In genomic region chr2:142940899-142941642, GRCm38 (mm10) we compare ENCODE assay signal across 16 mouse cellular contexts. TPM values are rescaled to one million over a fixed set of nuclear protein-coding genes. Genes with fewer than 3 reads are reported as not detected.
DNase-seq lines count a peak whose midpoint lies in the region; ATAC-seq and TF ChIP-seq lines count a peak whose summit lies in the region.
"Had no signal": no experiment of that assay in that cellular context is flagged by ENCODE, and none has a peak within 500 bp of the region (broad histone marks: within the 10 kb centered on the region; RNA-seq: fewer than 3 reads in every experiment).

No protein-coding gene starts in this region.

- H3K4me2 ChIP-seq in forebrain, embryonic 11.5 days (ENCODE audit: low read depth, low read length, severe bottlenecking) = no peak overlapping the region
- H3K4me2 ChIP-seq: embryonic facial prominence, embryonic 13.5 days; liver, embryonic 12.5 days had no signal

- 0 out of 2 replicates have a peak, but pooled peaks have one; percentile 30 for ATAC-seq in forebrain, embryonic 11.5 days (replicated peaks; ENCODE audit: low FRiP score)
- ATAC-seq: activated CD4-positive, CD25-positive, alpha-beta regulatory T cell, adult 4 months; liver, embryonic 12.5 days had no signal

- H3K27me3 ChIP-seq in forebrain, embryonic 11.5 days (ENCODE audit: control insufficient read depth, insufficient read depth, low read length) = no peaks in the 10 kb centered on the region
- H3K27me3 ChIP-seq in forebrain, embryonic 10.5 days (ENCODE audit: poor library complexity, severe bottlenecking) = no peaks in the 10 kb centered on the region
- H3K27me3 ChIP-seq: embryonic facial prominence, embryonic 13.5 days; liver, embryonic 12.5 days had no signal

- no peak for TF ChIP-seq CTCF in brain, embryonic 14.5 days (IDR thresholded peaks at IDR 0.05; ENCODE audit: borderline replicate concordance, extremely low read depth, insufficient read depth, insufficient read length)

- H3K9ac ChIP-seq in forebrain, embryonic 11.5 days (ENCODE audit: low read length) = no peak overlapping the region
- H3K9ac ChIP-seq: embryonic facial prominence, embryonic 13.5 days; liver, embryonic 12.5 days had no signal

- no peak overlapping the region for H3K27ac ChIP-seq in forebrain, embryonic 11.5 days (ENCODE audit: low read depth, low read length)
- no peak overlapping the region for H3K27ac ChIP-seq in forebrain, embryonic 10.5 days
- H3K27ac ChIP-seq: embryonic facial prominence, embryonic 13.5 days; layer of hippocampus, adult 2 months; limb, embryonic 10.5 days; liver, embryonic 12.5 days had no signal

- no peaks in the 10 kb centered on the region for H3K4me1 ChIP-seq in forebrain, embryonic 11.5 days (replicated peaks; ENCODE audit: control insufficient read depth, insufficient read depth, low read length)
- H3K4me1 ChIP-seq in forebrain, embryonic 10.5 days = no peaks in the 10 kb centered on the region
- H3K4me1 ChIP-seq: embryonic facial prominence, embryonic 13.5 days; liver, embryonic 12.5 days had no signal

- H3K9me3 ChIP-seq in forebrain, embryonic 11.5 days (ENCODE audit: control insufficient read depth, low read length) = no peaks in the 10 kb centered on the region
- no peaks in the 10 kb centered on the region for H3K9me3 ChIP-seq in forebrain, embryonic 10.5 days
- H3K9me3 ChIP-seq: embryonic facial prominence, embryonic 13.5 days; limb, embryonic 10.5 days; liver, embryonic 12.5 days had no signal

- no peak overlapping the region for H3K4me3 ChIP-seq in forebrain, embryonic 11.5 days (ENCODE audit: low read depth, low read length)
- no peak overlapping the region for H3K4me3 ChIP-seq in forebrain, embryonic 10.5 days
- H3K4me3 ChIP-seq: embryonic facial prominence, embryonic 13.5 days; layer of hippocampus, adult 2 months; limb, embryonic 10.5 days; liver, embryonic 12.5 days had no signal

- no peaks in the 10 kb centered on the region for H3K36me3 ChIP-seq in forebrain, embryonic 11.5 days (ENCODE audit: control insufficient read depth, insufficient read depth, low read length)
- H3K36me3 ChIP-seq in forebrain, embryonic 10.5 days (replicated peaks) = no peaks in the 10 kb centered on the region
- H3K36me3 ChIP-seq: embryonic facial prominence, embryonic 13.5 days; limb, embryonic 10.5 days; liver, embryonic 12.5 days had no signal

- WGBS in forebrain, embryonic 11.5 days = 72% methylated on average over 6 of the region's 6 CpGs
- WGBS in forebrain, embryonic 10.5 days = 71% methylated on average over 6 of the region's 6 CpGs

- DNase-seq in forebrain, embryonic 11.5 days (ENCODE audit: low spot score) = no peak
- no peak for DNase-seq in forebrain, embryonic 10.5 days (ENCODE audit: extremely low spot score, low spot score)
- peak; percentile 26 for DNase-seq in kidney, postnatal 10 days
- no peak for DNase-seq in kidney, adult 18-20 months
- peak; percentile 53 for DNase-seq in brain, embryonic 14.5 days (ENCODE audit: low read depth)
- peak; percentile 39 for DNase-seq in mesoderm, embryonic 11.5 days (ENCODE audit: low read depth, low spot score)
- no peak for DNase-seq in ovary, postnatal 14 days (ENCODE audit: low spot score)
- no peak for DNase-seq in heart, adult 8-10 months (ENCODE audit: low spot score)
- DNase-seq: cerebellum, postnatal 14 days; right cerebral cortex, adult 18-20 months; thymus, postnatal 14 days had no signal

- no peak for TF ChIP-seq POLR2A in brain, embryonic 14.5 days (IDR thresholded peaks at IDR 0.05; ENCODE audit: borderline replicate concordance, extremely low read depth, insufficient read depth, insufficient read length, poor library complexity, severe bottlenecking)

RNA-seq across cellular contexts. Expression of gene Kif16b, which starts 39.7 kb away (rescaled TPM):
- polyA plus RNA-seq in forebrain, embryonic 11.5 days (2014; fragmentation: Nextera tagmentation; extraction: Ambion mirVana) = 6.5 and 8.9 TPM in 2 replicates
- 6.8 and 8.5 TPM in 2 replicates for polyA plus RNA-seq in forebrain, embryonic 10.5 days (2016; fragmentation: Nextera tagmentation; extraction: Ambion mirVana)
- polyA plus RNA-seq in brain, embryonic 14.5 days (2012; rRNA removed) = 4.2 and 6.8 TPM in 2 replicates
- 10 to 100 TPM; 35.9 to 43.4 (median 39.4) TPM for total RNA-seq in heart, adult 8-10 months (2022)

Comparison
In these comparisons a context has a peak if more than half of its experiments do, and no peak if none do; other contexts are left out.
1. DNase-seq: peak in kidney, postnatal 10 days (single experiment), brain, embryonic 14.5 days (single experiment) and mesoderm, embryonic 11.5 days (single experiment); none in forebrain, embryonic 11.5 days (single experiment), forebrain, embryonic 10.5 days (single experiment), kidney, adult 18-20 months (single experiment), ovary, postnatal 14 days (single experiment) and heart, adult 8-10 months (single experiment).